Mouse (Mus musculus) kidney, postnatal 14 days (tissue): Measurements from ENCODE around the gene Six2.
"Not testable (repeated sequence)": the region's sequence is repeated elsewhere in the genome, so short reads cannot be mapped to it uniquely, and the experiment has no call there.

Experiments
- DNase-seq: peaks from one replicate; pipeline ENCODE4 v3.0.0; 2022; ENCODE audit warnings: mixed read lengths

Six2 gene

DNA sequence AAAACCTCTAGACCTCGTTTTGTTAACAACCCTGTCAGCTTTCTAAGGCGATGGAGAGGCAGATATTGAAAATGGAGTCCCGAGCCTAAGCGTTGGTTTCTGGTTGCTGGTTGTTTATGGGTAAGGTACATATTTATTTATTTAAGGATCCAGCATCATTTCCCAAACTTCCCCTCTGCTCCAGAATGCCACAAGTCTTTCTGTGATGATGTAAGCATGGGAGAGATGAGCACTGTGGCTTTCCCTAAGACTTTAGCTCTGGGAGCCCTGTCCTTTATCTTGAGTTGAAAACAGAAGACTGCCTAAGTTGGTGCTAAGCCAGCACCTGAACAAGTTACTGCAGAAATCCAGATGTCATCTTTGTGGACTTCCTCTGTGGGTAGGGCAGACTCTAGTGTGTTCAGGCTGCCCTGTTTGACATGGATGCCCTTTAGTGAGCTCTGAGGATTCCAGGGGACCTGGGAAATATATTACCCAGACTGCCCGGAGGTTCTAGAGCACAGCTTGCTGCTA is 1.8 kb upstream of the Six2 start:
- no peak for DNase-seq

DNA sequence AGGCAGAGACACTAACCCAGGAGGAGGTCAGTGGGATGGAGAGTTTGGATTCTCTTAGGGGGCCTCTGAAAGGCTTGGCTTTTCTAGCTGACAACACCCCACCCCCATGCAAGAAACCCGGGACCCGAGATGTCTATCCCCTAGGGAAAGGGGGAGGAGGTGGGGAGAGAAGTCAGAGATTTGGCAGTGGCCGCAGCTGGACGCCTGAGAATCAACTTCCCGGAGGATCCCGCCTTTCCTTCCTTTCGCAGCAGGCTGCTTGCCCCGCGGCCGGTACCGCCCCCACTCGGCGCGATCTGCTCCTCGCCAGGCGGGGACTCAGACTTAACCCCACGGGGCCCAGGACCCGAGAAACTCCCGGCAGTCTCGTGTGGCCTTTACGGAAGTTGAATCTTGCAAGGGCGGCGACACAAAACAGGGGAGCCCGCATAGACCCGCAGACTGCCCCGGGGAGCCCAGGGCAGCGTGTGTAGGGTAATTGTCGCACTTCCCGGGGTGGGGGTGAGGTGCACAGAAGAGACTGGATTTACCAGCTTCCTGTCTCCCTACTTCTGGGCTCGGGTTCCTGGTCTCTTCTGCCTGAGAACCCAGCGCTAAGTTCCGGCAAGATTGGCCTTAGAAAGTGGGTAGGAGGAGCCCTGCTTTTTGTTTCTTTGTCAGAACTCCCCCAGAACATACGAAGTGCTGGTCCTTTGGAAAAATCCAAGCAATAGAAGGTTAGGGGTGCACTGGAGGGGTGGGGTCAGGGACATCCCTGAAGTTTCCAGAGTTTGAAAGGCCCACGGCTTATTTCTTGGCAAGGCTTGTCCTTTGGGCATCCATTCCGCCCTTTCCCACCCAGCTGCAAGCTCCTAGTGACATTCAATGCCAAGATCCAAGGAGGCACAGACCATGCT is 1.1 kb upstream of the Six2 start:
- peak; percentile 43 for DNase-seq

DNA sequence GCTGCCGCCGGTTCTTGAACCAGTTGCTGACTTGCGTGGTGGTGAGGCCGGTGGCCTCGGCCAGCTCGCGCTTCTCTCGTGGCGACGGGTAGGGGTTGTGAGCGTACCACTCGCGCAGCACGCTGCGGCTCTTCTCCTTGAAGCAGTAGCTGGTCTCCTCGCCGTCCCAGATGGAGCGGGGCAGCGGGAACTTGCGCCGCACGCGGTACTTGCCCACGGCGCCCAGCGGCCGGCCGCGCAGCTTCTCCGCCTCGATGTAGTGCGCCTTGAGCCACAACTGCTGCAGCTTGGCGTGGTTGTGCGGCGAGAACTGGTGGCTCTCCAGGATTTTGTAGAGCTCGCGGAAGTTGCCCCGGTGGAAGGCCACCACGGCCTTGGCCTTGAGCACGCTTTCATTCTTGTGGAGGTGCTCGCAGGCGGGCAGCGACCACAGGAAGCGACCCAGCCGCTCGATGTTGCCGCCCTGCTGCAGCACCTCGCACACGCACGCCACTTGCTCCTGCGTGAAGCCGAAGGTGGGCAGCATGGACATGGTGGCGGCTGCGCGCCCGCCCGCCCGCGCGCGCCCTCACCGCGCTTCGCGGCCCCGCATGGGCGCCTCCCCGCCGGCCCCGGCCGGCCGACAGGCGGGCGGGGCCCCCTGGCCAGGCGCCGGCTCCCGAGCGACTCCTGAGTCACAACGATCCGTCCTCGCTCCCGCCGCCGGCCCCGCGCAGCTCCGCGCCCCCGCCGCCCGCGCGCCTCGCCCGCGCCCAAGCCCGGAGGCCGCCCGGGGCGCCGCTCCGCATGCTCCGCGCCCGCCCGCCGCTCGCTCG is 446 bp downstream of the Six2 start:
- DNase-seq, result peak; percentile 14

DNA sequence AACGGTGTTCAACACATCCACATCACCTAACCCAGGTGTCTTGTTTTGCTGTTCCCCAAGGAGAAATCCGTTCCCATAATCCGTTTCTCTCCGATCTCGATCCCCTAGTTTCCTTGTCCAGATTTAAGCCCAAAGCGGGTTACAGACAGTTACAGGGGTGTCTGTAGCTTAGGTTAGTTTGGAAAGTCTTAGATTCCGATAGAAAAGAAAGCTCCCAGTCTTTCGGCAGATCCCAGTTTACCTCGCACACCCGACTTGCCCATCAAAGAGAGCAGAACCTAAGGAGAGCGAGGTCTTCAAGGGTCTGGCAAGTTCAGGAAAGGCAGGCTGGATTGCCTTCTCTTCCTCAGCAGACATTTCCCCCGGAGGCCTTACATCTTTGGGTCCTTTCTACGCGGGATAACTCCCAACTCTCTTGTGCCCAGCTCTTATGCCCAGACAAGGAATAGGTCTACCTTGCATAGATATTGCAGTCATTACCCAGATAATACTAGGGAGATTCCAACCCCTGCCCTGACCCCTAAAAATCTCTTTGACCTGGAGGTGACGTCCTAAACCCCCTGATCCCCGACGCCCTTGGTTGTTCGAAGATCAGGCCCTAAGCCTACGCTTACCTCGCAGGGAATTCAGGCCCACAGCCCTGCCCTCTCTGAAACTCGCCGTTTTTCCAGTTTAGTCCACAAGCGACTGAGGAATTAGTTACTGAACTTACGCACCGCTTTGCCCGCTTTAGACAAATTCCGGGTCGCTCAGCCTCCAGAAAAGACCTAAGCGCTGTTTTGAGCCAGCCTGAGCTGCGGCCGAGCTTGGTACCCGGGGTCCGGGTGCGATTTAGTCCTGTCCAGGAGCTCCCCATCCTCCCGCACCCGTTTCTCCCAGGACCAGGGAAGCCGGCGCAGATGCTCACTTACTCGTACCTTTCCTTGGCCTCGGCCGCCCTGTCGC is 1.3 kb downstream of the Six2 start:
- DNase-seq, result no peak

DNA sequence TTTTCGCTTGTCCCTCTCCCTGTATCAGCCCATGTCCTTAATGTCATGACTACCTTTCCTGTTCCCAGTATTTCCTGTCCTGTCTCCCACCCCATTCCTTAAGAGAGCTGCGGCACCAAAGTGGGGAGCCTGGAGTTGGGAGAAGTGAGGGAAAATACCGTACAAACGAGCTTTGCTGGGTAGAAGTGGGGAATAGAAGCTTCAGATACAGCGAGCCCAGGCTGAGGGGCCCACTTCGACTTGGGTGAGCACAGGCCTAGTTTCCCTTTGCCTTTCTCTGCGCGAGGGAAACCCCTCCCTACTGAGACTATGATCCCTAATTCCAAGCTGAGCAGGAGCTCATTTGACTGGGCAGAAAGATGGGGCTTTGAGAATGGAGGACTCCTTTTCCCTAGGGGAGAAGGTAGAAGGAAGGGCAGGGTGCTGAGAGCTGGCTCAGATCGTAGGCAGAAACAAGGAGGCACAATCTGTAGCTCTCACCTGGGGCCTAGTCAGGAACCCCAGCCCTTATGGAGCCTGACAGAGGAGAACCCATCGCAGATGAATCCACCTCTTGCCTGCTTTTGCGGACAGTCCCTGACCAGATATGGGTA is 2.3 kb downstream of the Six2 start:
- DNase-seq, result no peak

DNA sequence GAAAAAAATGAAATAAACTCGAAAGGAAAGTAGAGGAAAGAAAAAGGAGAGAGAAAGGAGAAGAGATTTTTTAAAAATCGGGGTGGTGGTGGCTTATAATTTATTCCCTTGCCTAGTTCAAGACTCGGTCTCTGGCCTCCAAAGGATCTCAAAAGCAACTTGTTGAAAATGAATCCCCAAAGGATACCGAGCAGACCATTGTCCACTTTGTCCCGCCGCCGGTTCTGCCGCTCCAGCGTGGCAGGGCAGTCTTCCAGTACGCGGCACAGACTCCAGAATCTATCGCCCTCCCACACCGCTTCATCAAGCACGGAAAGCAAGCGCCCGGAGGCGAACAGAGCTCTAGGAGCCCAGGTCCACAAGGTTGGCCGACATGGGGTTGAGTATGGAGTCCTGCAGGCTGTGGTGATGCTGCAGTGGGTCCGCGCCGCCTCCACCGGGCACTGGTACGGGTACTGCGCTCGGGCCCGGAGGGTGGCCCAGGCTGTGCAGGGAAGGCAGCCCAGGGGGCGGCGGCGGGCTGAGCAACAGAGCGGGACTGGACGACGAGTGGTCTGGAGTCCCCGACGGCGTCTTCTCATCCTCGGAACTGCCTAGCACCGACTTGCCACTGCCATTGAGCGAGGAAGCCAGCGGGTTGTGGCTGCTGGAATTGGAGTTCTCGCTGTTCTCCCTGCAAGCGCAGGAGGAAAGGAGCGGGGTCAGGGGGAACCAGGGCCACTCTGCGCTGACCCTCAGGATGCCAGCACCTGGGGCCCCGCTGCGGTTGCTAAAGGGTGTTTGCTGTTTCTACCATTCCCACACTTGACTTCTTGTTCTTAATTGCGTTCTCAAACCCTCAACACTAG is 3.0 kb downstream of the Six2 start:
- no peak for DNase-seq

DNA sequence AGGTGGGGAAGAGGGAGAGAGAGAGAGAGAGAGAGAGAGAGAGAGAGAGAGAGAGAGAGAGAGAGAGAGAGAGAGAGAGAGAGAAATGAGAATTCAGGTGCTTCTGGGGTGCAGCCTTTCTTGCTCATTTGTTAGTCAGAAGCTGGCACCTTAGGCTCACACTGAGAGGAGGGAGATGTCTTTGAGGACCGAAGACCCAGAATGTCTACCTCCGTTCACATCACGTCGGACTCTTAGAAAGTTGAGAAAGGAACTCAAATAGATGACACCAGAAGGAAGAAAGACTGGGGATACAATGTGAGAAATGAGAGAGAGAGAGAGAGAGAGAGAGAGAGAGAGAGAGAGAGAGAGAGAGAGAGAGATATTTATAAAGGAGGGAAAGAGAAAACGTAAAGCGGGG is 3.6 kb downstream of the Six2 start:
- not testable (repeated sequence) for DNase-seq

DNA sequence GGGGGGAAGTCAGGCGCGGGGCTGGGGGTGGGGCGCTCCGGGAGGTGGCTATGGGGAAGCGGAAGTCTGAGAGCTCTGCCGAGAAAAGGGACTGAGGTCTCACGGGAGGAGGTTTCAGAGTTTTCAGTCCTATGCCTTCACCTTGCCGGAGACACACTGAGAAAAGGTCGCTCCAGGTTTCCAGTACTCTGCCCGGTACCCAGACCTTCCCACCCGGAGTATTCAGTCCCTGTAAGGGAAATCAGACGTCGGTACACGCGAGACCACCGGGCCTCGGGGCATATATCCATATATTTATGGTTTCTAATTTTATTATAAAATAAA is 4.1 kb downstream of the Six2 start:
- DNase-seq, result no peak

DNA sequence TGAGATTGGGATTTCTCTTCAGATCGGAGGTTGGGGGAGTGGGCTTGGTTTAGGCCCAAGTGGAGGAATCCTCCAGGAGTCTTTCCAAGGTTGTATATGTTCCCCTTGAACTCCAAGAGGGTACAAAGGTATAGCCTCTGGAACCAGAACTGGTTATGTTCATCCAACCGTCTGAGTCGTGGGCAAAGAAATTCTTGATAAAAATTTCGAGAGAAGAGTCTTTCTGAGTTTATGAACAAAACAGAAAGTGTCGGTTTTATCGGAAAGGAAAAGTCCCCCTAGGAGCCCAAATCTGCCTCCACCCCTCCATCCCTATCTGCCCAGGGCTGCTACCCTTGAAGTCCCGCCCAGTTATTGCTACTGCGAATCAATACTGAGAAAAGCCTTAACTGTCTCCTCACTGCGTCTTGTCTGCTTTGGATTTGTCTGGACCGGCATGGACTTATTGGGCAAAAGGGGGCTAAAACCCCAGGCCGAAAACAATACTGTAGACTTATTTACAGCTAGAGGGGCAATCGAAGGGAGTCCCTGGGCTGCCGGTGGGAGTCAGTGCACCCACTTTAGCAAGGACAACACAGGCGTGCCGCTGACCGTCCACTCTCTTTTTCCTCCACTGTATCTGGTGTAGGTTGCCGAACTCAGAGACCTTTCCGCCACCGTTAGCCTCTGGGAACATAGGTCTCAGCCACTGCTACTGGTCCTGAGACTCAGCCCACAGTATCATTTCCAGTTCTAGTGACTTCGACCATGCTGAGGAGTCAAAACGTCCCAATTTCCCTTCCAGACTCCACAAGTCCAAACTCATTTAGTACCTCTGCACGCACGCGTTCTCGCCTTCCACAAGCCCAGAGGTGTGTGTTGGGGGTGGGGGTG is 4.7 kb downstream of the Six2 start:
- no peak for DNase-seq

DNA sequence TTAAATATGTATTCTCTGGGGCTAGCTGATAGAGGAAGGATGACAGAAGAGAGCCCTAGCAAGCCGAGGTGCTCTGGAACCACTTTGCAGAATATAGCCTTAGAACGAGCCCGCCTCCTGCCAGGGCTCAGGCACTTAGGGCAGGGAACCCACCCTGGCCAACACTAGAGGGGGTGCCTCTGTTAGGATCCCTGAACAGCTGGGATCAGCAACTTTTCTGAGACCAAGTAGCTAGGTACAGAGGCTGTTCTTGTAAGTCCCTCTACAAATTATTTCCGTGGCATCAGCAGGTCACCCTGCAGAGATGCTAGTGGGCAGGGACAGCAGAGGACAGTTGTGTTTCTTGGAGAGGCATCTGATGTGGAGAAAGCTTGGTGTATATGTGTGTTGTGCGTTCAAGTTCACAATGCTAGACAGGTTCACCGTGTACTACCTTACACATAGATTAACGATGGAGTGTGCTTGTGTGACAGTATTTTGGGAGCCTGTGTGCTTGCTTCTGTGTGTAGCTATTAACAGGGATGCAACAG is 5.8 kb downstream of the Six2 start:
- no peak for DNase-seq

DNA sequence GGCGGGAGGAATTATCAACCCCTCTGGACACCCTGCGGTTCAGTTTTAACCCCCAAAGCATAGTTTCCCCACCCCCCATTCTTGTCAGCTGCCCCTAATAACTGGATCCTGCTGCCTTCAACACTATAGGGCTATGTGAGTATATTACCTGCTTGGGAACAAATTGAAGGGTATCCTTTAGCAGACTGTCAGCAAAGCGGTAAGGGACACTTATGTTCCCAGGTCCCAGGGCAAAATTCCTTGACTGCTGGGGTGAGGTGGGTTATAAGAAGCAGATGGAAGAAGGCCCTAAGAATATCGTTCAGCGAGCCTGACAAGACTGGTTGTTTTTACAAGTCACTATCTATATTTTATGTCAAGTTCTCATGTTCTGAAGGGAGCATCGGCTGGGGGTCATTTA is 6.3 kb downstream of the Six2 start:
- DNase-seq, result no peak

DNA sequence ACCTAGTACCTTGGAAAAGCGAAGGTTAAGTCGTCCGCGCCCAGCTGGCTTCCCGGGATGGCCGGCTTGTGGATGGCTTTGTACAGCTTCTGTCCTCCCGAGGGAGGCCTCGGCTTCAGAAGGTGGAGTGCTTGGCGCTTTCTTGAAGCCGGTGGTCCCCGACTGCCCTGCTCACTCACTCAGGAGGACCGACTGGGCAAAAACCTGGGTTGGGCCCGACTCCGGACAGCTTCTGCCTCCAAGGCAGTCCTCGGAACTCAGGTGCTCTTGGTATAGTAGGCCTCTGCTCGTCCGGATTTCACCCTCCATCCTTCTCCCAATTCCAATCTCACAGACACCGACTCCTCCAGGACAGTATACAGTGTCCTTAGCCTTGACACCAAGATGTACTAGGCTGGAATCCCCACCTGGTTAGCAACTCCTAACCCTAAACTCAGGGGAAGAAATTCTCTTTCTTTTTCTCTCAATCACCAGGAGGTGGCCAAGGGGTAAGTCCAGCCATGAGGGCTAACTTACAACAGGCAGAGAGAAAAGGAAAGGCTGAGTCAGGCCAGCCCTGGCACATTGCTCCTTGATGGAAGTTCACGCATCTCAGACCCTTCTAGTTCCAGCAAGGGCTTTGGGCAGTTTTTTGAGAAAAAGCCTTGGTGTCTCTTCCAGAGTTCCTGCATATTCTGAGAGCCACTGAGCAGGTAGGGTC is 7.1 kb downstream of the Six2 start:
- no peak for DNase-seq

DNA sequence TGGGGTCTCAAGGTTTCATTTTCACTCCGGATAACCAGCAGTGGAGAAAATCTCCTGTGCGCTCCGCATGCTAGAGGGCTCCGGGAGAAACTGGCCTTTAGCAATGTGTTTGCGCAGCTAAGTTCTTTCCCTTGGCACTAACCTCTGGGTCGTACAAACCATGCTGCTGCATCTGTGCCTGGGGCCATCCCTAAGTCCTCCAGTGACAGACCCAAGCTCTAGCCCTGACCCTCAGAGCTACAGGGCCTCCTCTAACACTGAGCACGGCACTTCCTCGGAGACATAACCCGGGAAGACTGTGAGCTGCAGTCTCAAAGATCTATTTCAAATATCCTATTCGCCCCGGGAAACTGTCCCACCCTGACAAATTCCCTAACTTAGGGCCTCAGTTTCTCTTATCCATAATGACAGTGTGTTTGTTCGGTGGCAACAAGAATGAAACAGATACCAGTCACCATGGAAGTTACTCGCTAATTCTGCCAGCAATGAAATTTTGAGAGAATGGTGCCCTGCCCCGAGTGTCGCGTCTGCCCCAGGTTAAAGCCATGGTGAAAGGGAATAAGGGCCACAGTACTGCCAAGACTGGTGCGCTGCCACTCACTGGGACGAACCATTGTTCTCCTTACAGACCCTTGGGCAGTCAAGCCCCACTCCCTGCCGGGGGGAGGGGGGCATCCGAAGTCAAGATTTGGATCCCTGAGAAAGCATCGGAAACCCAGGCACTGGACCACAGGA is 7.8 kb downstream of the Six2 start:
- no peak for DNase-seq

DNA sequence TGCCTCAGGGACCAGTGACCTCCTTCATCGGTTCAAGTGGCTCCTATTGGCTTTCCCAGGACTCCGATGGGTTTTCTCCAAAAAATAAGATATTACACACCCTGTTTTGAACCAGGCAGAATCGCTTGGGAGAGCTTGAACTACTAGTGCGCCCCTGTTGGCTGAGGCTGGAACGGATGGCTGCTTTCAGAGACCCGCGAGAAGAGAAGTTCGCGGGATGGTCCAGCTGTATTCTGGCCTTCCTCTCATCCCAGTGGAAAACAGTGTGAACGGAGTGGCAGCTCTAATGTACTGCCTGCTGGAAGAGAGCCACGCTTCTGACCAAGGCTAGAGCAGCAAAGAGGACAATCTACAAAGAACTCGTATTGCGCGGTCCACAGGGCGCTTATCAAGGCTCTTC is 8.4 kb downstream of the Six2 start:
- peak; percentile 24 for DNase-seq

DNA sequence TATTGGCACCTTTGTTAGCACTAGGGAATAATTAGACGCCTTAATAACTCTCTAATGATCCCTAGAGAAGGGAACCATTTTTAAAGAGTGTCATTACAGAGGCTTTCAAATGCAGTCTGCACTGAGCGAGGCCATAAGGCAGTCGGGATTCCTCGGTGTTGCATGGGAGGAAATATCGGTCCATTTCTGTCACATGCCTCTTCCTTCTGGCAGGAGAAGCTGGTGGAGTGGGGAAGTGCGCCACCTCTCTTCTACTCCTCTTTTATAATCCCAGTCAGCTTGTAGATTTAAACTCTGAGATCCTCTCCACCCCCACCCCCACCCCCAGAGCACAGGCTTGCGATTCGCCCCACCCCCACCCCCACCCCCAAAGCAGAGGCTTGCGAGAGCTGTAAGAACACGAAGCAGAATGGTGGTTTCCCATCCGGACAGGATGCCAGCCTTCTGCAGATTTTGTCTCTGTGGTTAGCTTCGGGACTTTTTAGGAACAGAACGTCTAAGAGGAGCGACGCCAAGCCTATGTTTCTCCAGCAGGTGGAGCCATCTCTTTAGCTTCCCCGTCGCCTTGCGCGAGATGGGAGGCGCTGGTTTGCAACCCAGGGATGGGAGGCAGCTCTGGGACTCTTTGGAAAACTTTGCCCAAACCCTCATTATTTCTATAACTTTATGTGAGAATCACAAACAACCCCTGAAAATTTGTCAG is 23.3 kb downstream of the Six2 start:
- peak; percentile 75 for DNase-seq

DNA sequence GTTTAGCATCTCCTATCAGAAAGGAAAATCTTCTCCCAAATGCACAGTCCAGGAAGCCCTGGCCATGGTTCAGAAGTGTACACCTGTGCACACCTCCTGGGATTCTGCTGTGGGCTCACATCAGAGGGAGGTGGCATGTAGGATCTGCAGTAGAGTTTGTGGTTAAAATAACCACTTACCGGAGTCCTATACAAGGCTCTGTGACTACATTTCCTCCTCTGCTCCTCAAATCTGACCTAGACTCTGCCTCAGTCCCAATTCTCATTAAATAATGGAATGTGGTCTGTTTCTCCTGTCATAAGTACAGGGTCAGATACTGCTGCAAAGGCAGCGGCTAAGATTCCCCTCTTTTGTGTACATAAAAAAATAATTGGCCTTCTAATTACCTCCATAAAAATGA is 23.9 kb downstream of the Six2 start:
- no peak for DNase-seq

DNA sequence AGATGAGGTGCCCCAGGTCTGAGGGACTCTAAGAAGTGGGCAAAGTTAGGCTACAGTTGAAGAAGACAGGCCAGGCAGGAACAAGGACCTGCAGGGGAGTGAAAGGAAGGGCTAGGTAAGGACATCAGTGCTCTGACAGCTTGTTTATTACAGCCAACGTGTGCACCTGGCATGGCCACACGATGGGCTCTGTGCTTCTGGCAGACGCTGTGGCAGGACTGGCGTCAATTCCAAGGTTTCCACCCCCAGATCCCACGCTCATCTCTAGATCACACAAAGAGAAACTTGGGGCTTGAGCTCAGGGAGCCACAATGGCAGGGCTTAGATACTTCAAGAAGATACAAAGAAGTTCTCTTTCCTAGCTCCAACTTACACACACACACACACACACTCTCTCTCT is 26.6 kb downstream of the Six2 start:
- no peak for DNase-seq

DNA sequence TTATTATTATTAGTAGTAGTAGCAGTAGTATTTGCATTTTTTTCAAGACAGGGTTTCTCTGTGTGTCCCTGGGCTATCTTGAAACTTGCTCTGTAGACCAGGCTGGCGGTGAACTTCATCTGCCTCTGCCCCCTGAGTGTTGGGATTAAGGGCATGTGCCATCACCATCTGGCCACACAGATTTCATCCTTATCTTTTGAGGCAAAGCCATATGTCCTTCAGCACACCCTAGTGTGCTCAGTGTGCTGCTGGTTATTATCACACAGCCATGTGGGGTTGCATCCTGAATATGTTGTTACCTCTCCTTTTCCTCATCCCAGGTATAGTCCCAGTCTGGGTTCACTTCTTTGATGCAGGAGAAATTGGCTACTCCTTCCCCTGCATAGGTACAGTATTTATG is 28.1 kb downstream of the Six2 start:
- no peak for DNase-seq
